Mouse (Mus musculus) cerebellum, adult (tissue): ENCODE data around the gene Rpl18.
A peak's percentile ranks its signal among the peaks of the same experiment; 100 is the strongest.

Source experiments
- ATAC-seq: cut with Nextera tagmentation; 2 replicates; pipeline ENCODE4 v1.9.2; 2017; ENCODE audit warnings: mild to moderate bottlenecking, moderate library complexity, mixed read lengths; ENCODE audit not compliant: insufficient number of reproducible peaks, low FRiP score, low TSS enrichment

The Rpl18 gene

DNA sequence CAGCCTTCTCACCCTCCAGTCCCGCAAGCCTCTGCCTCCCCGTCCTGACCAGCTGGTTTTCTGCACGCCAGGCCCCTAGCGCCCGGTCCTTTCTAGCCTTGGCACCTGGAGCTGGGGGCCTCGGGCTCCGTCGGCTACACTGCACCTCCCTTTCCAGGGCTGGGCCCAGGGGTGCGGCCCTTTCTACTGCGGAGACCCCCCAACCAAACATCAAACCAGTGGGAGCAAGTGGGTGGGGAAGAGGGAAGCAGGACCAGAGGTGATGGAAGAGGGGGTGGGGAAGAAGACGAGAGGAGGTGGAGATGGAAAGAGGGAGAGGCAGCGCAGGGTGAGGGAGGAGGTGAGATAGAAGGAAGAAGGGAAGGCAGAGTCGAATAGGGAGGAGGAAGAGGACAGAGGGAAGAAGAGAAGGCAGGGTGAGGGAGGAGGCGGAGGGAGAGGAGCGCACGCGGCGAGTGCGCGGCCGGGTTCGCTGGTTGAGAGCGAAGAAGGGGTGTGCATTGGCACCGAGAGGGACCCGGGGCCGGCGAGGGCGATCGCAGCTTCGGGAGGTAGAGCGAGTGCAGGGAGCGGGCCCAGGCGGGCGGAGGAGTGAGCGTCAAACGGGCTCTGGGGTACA, 15.6 kb upstream of the Rpl18 start, which contains the start of gene Car11:
TSS of gene Car11 (plus strand) at position 321 of the 619 bp plus-strand sequence.
- no peak for ATAC-seq

DNA sequence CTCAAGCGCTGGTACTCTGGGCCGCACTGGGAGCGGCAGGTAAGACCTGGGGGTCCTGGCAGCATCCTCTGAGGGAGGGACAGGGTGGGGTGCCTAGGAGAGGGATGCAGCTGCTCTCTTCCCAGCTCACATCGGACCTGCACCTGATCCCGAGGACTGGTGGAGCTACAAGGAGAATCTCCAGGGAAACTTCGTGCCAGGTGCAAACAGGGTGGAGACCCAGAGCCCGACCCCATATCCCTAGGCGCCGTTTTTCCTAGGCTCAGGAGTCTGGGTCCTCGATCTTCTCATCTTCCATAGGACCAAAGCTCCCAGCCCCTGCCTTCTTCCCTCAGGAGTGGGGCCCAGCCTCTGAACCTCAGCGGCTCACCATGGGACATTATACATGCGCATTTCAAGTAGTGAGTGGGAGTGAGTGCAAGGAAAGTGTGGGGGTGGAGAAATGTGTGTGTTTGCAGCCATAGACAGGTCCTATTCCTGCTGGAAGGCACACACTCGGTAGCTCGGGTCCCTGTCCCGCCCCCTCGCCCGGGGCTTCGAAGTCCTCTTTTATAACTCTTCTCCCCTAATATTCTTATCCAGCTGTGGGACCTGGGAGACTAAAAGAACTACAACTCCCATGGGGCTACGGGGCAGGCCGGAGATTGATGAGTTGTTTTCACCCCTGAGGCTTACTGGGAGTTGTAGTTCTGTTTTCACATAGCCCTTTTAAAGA, 14.8 kb upstream of the Rpl18 start:
- peak; percentile 13; the same call in 1 of the 2 replicates for ATAC-seq

DNA sequence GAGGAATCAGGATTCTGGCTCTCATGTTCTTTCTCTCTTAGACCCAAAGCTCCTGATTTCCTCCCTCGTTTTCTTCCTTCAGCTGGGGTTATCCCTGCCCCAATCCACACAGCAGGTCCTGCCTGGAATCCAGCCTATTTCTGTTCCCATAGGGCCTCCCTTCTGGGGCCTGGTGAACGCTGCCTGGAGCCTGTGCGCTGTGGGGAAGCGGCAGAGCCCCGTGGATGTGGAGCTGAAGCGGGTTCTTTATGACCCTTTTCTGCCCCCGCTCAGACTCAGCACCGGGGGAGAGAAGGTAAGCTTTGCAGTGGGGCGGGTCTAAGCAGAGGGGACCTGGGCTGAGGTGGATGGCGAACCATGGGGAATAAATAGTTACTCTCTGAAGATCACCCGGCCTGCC, 14.2 kb upstream of the Rpl18 start:
- ATAC-seq: no peak

DNA sequence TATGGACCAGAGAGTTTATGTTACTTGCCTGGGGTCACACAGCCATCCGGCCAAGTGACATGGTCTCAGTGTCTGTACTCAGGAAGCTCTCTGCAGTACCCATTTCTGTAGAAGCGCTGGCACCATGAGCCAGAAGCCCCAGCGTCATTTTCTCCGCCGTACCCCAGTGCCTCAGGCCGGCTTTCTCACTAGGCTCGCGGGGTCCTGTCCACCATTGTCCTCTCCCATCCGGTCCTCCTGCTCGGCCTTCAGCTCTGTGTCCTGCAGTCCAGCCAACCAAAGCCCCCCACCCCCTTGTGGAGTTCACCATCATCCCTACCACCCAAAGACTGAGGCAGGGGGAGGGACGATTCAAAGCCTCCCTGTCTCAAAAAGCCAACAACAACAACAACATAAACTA, 13.7 kb upstream of the Rpl18 start:
- ATAC-seq: no peak

DNA sequence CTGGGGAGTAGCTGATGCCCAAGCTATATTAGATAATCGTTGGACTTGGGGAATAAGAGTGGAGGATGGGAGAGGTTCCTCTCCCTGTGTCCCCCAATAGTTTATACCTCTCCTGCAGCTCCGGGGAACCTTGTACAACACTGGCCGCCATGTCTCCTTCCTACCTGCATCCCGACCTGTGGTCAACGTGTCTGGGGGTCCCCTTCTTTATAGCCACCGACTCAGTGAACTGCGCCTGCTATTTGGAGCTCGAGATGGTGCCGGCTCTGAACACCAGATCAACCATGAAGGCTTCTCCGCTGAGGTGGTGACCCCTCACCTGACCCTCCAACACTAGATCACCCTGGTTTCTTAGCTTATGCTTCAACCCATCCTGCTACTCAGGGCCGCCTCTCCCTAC, 12.9 kb upstream of the Rpl18 start:
- no peak for ATAC-seq

DNA sequence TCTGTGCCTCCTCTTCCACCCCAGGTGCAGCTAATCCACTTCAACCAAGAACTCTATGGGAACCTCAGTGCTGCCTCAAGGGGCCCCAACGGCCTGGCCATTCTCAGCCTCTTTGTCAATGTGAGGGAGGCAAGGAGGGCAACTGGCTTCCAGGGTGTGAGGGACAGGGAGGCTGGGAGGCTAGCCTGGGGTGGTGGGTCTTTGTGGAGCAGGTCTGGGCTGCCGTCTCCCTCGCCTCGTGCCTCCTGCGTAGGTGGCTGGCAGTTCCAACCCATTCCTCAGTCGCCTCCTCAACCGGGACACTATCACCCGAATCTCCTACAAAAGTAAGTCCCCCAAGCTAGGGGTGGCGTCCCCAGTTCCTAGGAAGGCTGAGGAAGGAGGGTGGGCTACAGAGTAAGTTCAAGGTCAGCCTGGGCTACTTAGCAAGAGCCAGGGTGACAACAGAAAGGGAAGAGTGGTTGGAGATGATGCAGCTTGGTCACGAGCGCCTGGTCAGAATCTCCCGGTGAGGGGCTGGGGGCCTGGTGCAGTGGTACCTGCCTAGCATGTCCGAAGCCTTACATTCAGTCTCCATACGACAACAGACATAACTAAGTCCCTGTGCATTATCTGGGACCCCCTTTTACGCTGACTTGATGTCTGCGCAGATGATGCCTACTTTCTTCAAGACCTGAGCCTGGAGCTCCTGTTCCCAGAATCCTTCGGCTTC, 12.3 kb upstream of the Rpl18 start:
- ATAC-seq: no peak

DNA sequence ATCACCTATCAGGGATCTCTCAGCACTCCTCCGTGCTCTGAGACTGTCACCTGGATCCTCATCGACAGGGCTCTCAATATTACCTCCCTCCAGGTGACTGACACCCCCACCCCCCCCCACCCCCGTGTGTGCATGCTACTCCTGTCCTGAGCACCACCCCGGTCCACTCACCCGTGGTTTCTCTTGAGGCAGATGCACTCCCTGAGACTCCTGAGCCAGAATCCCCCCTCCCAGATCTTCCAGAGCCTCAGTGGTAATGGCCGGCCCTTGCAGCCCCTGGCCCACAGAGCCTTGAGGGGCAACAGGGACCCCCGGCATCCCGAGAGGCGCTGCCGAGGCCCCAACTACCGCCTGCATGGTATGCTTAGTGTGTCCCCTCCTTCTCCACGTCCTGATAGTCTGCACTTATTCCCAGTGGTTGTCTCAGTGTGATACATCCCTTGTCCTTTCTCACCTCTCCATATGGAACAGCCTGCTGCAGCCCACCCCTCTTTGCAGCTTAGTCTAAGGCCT, 11.7 kb upstream of the Rpl18 start:
- no peak for ATAC-seq

DNA sequence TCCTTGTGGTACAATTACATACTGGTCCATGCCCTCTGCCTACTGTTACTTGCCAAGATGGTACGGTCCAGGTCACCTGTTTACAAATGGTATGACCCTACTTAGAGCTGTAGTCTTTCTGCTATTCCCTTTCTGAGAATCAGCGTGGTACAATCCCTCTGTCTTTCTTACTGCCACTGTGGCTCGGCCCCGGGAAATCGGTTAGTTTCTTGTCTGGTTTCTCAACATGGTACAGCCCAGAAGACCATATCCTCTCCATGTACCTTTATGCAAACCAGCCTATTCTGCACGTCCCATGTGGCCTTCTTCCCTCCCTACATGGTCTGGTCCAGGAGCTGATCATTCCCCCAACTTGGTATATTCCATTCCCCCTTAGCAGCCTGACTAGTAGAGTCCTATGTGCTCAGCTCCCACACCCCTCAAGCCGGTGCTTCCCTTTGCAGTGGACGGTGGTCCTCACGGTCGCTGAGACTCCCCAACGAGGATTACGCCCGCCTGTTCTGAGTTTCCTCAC, 11.2 kb upstream of the Rpl18 start:
- peak; percentile 43 for ATAC-seq

DNA sequence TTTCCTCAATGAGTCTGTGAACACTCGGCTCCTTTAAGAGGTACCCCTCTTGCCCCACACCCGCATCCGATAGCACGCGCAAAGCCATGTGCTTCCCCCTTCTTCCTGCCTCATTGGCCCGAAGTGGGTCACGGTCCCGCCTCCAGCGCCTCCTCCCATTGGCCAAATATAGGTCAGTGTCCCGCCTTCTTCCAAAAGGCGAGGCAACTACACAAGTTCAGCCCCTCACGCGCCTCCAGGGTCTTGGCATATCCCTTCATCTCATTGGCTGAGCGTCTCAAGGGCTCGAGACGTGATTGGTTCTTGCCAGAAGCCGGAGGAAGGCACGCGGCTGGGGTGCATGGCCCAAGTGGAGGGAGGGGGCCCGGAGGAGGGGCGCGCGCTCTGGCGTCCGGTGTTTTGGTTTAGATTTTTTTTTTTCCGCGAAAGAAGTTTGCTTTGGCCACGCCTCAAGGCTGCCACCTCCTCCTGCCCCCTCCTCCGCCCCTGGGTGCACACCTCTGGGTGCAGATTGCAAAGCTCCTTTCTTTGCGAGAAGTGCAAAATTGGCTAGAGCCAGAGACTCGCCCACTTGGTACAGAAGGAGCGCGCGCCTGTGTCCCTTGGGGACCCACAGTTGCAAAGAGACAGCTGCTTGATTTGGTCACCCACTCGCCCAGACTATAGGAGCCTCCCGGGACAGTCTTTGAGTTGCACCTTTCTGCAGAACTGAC, 10.4 kb upstream of the Rpl18 start, which contains the start of gene Dbp:
TSS of gene Dbp (plus strand) at position 359 of the 713 bp plus-strand sequence.
- ATAC-seq: peak; percentile 53

DNA sequence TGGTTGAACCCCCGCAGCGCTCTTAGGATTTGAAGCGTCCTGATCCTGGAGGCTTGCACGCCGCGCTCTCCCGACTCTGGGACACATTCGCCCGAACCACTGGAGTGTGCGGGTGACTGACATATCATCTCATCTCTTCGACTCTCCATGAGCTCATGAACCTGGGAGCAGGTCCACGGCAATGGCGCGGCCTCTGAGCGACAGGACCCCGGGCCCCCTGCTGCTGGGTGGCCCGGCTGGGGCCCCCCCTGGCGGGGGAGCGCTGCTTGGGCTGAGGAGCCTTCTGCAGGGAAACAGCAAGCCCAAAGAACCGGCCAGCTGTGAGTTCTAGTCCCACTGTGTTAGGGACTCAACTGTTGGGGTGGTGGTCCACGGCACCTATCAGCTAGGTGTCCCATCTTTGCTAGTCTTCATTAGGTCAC, 9.8 kb upstream of the Rpl18 start:
- no peak for ATAC-seq

DNA sequence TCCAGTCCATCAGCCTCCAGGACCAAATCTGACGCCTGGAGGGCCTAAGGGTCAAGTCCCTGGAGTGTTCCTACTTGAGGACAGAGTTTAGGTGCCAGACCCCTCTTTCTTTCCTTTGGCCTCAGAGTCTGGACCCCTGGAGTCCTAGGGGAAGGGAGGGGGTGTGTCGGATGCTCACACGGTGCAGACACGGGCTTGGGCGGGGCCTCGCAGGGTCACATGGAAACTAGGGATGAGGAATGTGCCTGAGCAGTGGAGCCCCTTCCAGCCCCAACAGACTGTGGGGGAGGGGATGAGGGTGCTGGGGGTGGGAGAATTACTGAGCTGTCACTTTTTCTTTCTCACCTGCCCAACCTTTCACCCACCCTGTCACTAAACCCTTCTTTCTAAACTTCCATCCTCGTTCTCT, 9.4 kb upstream of the Rpl18 start:
- no peak for ATAC-seq

DNA sequence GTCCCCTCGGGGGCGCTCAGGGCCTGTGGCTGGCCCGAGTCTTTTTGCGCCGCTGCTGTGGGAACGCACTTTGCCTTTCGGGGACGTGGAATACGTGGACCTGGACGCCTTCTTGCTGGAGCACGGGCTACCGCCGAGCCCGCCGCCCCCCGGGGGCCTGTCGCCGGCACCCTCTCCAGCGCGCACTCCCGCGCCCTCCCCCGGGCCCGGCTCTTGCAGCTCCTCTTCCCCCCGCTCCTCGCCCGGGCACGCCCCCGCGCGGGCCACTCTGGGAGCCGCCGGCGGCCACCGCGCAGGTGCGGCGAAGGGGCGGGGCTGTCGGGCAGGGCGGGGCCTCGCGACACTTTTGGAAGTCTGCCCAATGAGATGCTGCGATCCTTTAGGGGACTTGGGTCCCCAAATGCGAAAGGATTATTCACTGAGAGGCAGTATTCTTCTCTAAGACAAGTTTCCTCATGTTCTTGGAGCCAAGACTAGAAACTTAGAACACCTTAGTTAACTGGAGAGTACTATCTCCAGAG, 8.5 kb upstream of the Rpl18 start:
- ATAC-seq: no peak

DNA sequence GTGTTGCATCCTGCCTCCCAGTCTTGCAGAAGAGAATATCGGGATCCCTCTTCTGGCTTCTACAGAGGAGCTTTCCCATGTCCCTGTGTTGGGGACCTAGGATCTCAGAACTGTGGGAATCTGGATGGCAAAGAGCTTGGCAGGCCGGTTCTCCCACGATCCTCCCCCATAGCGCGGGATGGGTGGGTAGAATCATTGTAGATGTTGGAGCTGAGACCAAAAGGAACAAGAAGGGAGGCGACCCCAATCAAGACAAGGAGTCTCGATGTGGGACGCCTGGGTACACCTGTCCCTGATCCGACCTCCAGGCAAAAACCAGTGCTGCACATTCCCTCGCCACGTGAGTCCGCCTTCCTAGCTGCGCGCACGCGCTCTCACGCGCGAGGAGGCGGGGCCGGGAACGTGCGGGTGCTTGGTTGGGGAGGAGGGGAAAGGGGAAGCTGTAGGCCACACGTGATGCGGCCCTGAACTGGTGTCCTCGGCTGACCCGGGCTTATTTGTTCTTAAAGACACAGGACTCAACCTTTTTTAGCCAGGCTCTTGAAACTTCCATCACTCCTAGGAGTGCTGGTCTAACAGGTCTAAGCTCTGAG, 7.8 kb upstream of the Rpl18 start:
- no peak for ATAC-seq

DNA sequence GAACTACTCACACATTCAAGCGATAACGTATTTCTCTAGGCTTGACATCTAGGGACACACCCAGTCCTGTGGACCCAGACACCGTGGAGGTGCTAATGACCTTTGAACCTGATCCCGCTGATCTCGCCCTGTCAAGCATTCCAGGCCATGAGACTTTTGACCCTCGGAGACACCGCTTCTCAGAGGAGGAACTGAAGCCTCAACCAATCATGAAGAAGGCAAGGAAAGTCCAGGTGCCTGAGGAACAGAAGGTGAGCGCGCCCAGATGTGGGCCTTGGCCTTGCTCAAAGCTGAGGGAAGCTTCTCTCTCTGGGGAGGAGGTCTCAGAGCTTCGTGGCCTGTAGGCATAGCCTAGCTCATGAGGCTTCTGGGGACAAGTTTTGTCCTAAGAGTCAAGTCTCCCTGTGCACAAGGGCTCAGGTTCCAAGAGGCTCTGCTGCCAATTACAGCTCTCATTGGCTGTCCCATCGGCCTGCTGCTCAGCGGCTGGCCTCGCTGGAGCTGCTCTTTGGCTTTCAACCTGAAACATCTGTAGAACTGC, 7.0 kb upstream of the Rpl18 start:
- no peak for ATAC-seq

DNA sequence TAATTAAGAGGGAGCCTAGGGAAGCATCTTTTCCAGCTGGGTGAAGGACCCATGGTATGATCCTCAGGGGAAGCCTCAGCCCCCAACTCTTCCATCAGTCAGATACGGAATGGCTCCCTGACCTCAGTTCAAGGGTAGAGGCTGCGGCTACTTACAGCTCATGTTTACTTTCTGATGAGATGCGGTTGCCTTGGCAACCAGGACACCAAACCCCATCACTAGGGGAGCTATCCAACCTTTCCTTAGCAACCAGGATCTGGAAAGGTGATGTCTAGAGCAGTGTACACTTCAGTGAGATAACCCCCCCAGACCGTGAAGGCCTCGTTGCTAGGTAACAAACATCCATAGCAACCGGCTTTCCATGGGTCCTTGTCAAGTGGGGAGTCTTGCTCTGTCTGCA, 6.2 kb upstream of the Rpl18 start:
- ATAC-seq: no peak

DNA sequence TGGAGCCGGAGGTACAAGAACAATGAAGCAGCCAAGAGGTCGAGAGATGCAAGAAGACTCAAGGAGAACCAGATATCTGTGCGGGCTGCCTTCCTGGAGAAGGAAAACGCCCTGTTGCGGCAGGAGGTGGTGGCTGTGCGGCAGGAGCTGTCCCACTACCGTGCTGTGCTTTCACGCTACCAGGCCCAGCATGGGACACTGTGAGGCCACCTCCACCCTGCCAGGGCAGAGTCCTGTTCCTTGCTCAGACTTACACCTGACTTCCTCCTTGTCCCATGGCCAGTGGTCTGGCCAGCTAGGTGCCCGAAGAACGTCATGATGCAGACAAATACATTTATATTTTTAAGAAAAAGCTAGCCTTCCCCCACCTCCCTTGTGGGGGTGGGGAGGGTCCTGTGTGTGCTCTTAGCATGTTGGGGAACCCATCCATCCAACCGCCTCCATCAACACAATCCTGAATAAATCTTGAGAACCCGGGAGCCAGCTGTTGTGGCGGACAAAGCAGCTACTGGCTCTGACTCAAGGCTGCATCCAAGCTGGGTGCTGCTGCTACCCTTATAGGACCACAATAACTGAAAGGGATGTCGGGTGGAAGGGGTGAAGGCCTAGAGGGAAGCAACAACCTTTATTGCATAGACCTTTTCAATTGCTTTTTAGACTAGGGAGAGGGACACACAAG, 5.4 kb upstream of the Rpl18 start:
- no peak for ATAC-seq

DNA sequence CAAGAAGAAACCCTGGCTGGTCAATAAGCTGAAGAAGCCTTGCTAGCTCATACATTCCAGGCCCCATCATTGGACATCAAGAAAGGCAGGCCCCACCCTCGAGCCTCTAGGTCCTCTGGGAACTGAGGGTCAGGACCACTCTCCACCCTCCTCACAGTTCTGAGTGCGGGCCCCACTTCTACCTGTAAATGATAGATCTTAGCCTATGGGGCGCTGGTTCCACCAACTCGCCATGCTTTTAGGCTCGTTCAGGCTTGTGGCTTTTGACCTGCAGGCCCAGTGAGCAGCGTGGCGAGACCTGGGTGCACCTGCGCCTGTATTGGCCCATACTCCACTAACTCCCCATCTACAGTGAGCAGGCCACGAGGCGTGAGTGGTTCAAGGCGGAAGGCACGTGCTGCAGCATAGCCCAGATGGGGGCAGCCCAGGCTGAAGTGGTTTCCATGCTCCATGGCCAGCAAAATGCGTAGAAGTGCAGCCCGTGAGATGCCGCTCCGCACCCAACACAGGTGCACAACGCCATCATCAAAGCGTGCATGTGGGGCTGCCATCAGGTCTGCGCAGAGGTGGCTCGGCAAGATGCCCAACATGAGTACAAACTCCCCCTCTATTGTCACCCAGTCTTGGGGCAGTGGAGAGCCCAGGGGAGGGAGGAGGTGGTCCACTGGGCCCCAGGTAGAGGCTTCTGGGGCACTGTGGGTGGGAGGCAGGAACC, 4.6 kb upstream of the Rpl18 start:
- no peak for ATAC-seq

DNA sequence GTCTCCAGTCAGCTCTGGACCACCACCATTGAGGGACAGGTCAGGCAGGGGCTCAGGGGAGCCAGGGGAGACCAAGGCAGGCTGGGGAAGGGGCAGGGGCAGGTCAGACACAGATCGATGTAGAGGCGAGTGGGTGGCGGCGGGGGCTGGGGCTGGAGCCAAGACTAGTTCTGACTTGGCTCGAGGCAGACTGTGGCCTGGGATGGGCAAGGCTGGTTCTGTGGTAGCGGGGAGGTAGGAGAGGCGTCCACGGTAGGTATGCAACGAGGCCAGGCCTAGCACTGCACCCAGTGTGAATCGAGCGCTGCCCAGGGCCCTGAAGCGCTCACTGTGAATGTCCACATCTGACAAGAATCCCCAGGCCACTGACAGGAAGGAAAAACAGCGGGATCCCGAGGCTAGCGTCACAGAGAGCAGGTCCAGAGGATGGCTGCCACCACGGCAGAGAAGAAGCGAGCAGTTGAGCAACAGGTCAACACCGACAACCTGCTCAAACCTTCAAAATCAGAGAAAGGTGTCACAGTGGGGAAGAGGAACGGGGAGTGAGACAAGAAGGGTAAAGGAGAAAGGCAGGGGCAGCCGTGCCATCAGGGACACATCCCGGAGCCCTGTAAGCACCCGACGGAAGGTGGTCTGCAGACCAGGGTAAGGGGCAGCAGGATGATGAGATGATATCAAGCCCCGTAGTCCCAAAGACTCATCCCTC, 3.8 kb upstream of the Rpl18 start:
- no peak for ATAC-seq
